Mouse (Mus musculus) heart, embryonic 11.5 days (tissue): Measurements from ENCODE around the gene Olfr1188. TPM values are rescaled to one million over a fixed set of nuclear protein-coding genes. Genes with fewer than 3 reads are reported as not detected.
"Not testable (repeated sequence)": the region's sequence is repeated elsewhere in the genome, so short reads cannot be mapped to it uniquely, and the experiment has no call there.

Experiments used
- ATAC-seq: fragments of 200-750 bp; cut with Nextera tagmentation; replicated peaks from 2 replicates; pipeline ENCODE4 v1.8.0; 2017; ENCODE audit warnings: moderate library complexity; ENCODE audit not compliant: insufficient number of reproducible peaks, low FRiP score, low TSS enrichment
- H3K27ac ChIP-seq: fragments of 300-500 bp; sonication (generic); 2 replicates; pipeline ENCODE4 v1.5.1; 2014; ENCODE audit warnings: mild to moderate bottlenecking, low read depth, low read length
- H3K27me3 ChIP-seq: fragments of 300-500 bp; sonication (generic); 2 replicates; pipeline ENCODE4 v1.6.1; 2014; ENCODE audit warnings: mild to moderate bottlenecking, low read length, mixed read lengths; ENCODE audit not compliant: control insufficient read depth, insufficient read depth
- H3K36me3 ChIP-seq: fragments of 300-500 bp; sonication (generic); 2 replicates; pipeline ENCODE4 v1.6.1; 2014; ENCODE audit warnings: mild to moderate bottlenecking, low read length, moderate library complexity, mixed read lengths; ENCODE audit not compliant: control insufficient read depth, insufficient read depth
- H3K4me1 ChIP-seq: fragments of 300-500 bp; sonication (generic); 2 replicates; pipeline ENCODE4 v1.6.1; 2014; ENCODE audit warnings: low read length; ENCODE audit not compliant: control insufficient read depth, insufficient read depth
- H3K4me2 ChIP-seq: fragments of 300-500 bp; sonication (generic); 2 replicates; pipeline ENCODE4 v1.6.1; 2014; ENCODE audit warnings: mild to moderate bottlenecking, moderate library complexity
- H3K4me3 ChIP-seq: fragments of 300-500 bp; sonication (generic); 2 replicates; pipeline ENCODE4 v1.5.1; 2014; ENCODE audit warnings: low read depth, low read length
- H3K9ac ChIP-seq: fragments of 300-500 bp; sonication (generic); 2 replicates; pipeline ENCODE4 v1.6.1; 2014; ENCODE audit warnings: mild to moderate bottlenecking, low read depth, low read length, moderate library complexity
- H3K9me3 ChIP-seq: fragments of 300-500 bp; sonication (generic); replicated peaks from 2 replicates; pipeline ENCODE4 v1.6.1; 2016; ENCODE audit warnings: low read length; ENCODE audit not compliant: control insufficient read depth
- WGBS: fragments of 180-500 bp; shearing (Covaris S2); extraction: QIAGEN DNeasy Blood & Tissue Kit; methylation state at CpG from one replicate; pipeline ENCODE4 v1.1.7; 2014; ENCODE audit not compliant: insufficient replicate concordance; 5-methylcytosine and 5-hydroxymethylcytosine counted together
- polyA plus RNA-seq: library from polyadenylated mRNA; unstranded; fragments of >200 nt; fragmentation: Nextera tagmentation; extraction: Ambion mirVana; gene quantifications from 2 replicates; pipeline ENCODE4 v1.2.1, GENCODE M21; 2014

Gene Olfr1188
- polyA plus RNA-seq, result not detected in 2 replicates

- Histone ChIP-seq H3K4me3 (no peak within 1 kb of the TSS), H3K36me3 (no peaks in the 10 kb centered on the region), H3K27ac (no peak within 1 kb of the TSS), H3K27me3 (no peaks in the 10 kb centered on the region), H3K9ac (no peak within 1 kb of the TSS), H3K9me3 (no peaks in the 10 kb centered on the region), H3K4me2 (no peak within 1 kb of the TSS), H3K4me1 (no peaks in the 10 kb centered on the region)
- 77% methylated on average over 2 of the region's 2 CpGs for WGBS
- ATAC-seq, result no peak
Measured at GRCm38 (mm10) chr2:88556635-88557034, at the start of gene Olfr1188. Gene Olfr1188 (plus strand): TSS chr2:88556935.

- H3K27ac ChIP-seq, result no peak within 1 kb of the TSS
- no peak within 1 kb of the TSS for H3K9ac ChIP-seq
- H3K9me3 ChIP-seq, result no peaks in the 10 kb centered on the region
- no peak within 1 kb of the TSS for H3K4me2 ChIP-seq
- H3K4me1 ChIP-seq, result no peaks in the 10 kb centered on the region
- no peak for ATAC-seq
- WGBS, result 71% methylated on average over 2 of the region's 2 CpGs
- no peaks in the 10 kb centered on the region for H3K36me3 ChIP-seq
- H3K27me3 ChIP-seq, result no peaks in the 10 kb centered on the region
- no peak within 1 kb of the TSS for H3K4me3 ChIP-seq
Measured at GRCm38 (mm10) chr2:88518251-88518650, 38.5 kb upstream of the Olfr1188 start, which contains the start of gene Olfr1186. Gene Olfr1186 (plus strand): TSS chr2:88518551.

- 63% methylated on average over 3 of the region's 3 CpGs for WGBS
- H3K36me3 ChIP-seq, result no peaks in the 10 kb centered on the region
- H3K4me2 ChIP-seq, result no peak overlapping the region
- no peaks in the 10 kb centered on the region for H3K27me3 ChIP-seq
- no peak overlapping the region for H3K27ac ChIP-seq
- ATAC-seq, result no peak
- no peaks in the 10 kb centered on the region for H3K9me3 ChIP-seq
- no peak overlapping the region for H3K9ac ChIP-seq
- H3K4me1 ChIP-seq, result no peaks in the 10 kb centered on the region
- no peak overlapping the region for H3K4me3 ChIP-seq
Measured at GRCm38 (mm10) chr2:88525720-88526119, 31.0 kb upstream of the Olfr1188 start.

GRCm38 (mm10) chr2:88572696-88573095 lies 16.0 kb downstream of the Olfr1188 start:
- H3K9ac ChIP-seq, H3K4me2 ChIP-seq, H3K4me1 ChIP-seq, H3K27ac ChIP-seq, H3K36me3 ChIP-seq, H3K4me3 ChIP-seq, H3K27me3 ChIP-seq, ATAC-seq, H3K9me3 ChIP-seq: not testable (repeated sequence)
- 83% methylated on average over 12 of the region's 12 CpGs for WGBS

GRCm38 (mm10) chr2:88586154-88586553 lies 29.4 kb downstream of the Olfr1188 start, which contains the start of gene Olfr1189:
Gene Olfr1189 (plus strand): TSS chr2:88586454.
- Histone ChIP-seq H3K4me3 (no peak within 1 kb of the TSS), H3K4me2 (no peak within 1 kb of the TSS), H3K9ac (no peak within 1 kb of the TSS), H3K4me1 (no peaks in the 10 kb centered on the region), H3K27me3 (no peaks in the 10 kb centered on the region), H3K9me3 (no peaks in the 10 kb centered on the region), H3K36me3 (no peaks in the 10 kb centered on the region), H3K27ac (no peak within 1 kb of the TSS)
- no peak for ATAC-seq

Other genes starting within 250 kb of the Olfr1188 start
- gene Olfr1174-ps, start 241.8 kb upstream of the Olfr1188 start, polyA plus RNA-seq, result not detected in 2 replicates
- gene Olfr1175-ps, start 229.7 kb upstream of the Olfr1188 start, polyA plus RNA-seq, result not detected in 2 replicates
- gene Olfr1176, start 220.2 kb upstream of the Olfr1188 start, polyA plus RNA-seq, result not detected in 2 replicates
- gene Olfr1177-ps, start 210.4 kb upstream of the Olfr1188 start, polyA plus RNA-seq, result not detected in 2 replicates
- not detected in 2 replicates for gene Olfr1178, start 169.9 kb upstream of the Olfr1188 start, polyA plus RNA-seq
- not detected in 2 replicates for gene Olfr1179, start 150.5 kb upstream of the Olfr1188 start, polyA plus RNA-seq
- gene Olfr1180, start 137.8 kb upstream of the Olfr1188 start, polyA plus RNA-seq, result not detected in 2 replicates
- gene Olfr1181, start 130.8 kb upstream of the Olfr1188 start, polyA plus RNA-seq, result not detected in 2 replicates
- not detected in 2 replicates for gene Gm13757, start 107.8 kb upstream of the Olfr1188 start, polyA plus RNA-seq
- gene Olfr1183, start 102.1 kb upstream of the Olfr1188 start, polyA plus RNA-seq, result not detected in 2 replicates
- gene Olfr1184, start 73.3 kb upstream of the Olfr1188 start, polyA plus RNA-seq, result not detected in 2 replicates
- gene Olfr1185-ps1, start 63.6 kb upstream of the Olfr1188 start, polyA plus RNA-seq, result not detected in 2 replicates
- gene Olfr1186, start 38.4 kb upstream of the Olfr1188 start, polyA plus RNA-seq, result not detected in 2 replicates
- gene Olfr1189, start 29.5 kb downstream of the Olfr1188 start, polyA plus RNA-seq, result not detected in 2 replicates
- not detected in 2 replicates for gene Olfr1191-ps1, start 83.6 kb downstream of the Olfr1188 start, polyA plus RNA-seq
- not detected in 2 replicates for gene Olfr1192-ps1, start 91.6 kb downstream of the Olfr1188 start, polyA plus RNA-seq
- gene Olfr1193, start 118.7 kb downstream of the Olfr1188 start, polyA plus RNA-seq, result not detected in 2 replicates
- gene Olfr1195, start 132.3 kb downstream of the Olfr1188 start, polyA plus RNA-seq, result not detected in 2 replicates
- not detected in 2 replicates for gene Olfr1196, start 147.7 kb downstream of the Olfr1188 start, polyA plus RNA-seq
- not detected in 2 replicates for gene Olfr1197, start 175.4 kb downstream of the Olfr1188 start, polyA plus RNA-seq
- not detected in 2 replicates for gene Olfr1198, start 194.4 kb downstream of the Olfr1188 start, polyA plus RNA-seq
- gene Olfr1199, start 203.5 kb downstream of the Olfr1188 start, polyA plus RNA-seq, result not detected in 2 replicates
- not detected in 2 replicates for gene Olfr1200, start 213.6 kb downstream of the Olfr1188 start, polyA plus RNA-seq
- gene Olfr1201, start 236.1 kb downstream of the Olfr1188 start, polyA plus RNA-seq, result not detected in 2 replicates